Mouse (Mus musculus): ENCODE measurements around the gene Abtb2. TPM values are rescaled to one million over a fixed set of nuclear protein-coding genes. Genes with fewer than 3 reads are reported as not detected.

Gene Abtb2
- polyA plus RNA-seq, 1 experiment from 2014 or later: 15.9 TPM

DNA sequence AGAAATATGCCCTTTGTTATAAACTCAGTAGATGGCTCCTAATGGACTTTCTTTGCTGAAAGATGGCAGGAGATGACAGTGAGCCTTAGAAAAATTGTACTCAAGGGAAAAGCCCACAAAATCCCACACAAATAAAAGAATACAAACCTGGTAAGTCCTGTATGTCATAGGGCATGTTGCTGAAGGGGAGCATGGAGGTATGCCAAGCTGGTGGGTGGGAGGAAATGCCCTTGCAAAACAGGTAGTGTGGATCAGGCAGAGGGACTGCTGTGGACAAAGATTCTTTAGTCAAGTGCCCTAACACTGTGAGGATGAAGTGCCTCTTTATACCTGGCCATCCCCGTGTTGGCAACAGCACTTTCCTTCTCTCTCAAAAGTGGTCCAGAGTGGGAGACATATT, 126.7 kb downstream of the Abtb2 start:
- Histone ChIP-seq H3K4me2 (ENCODE audit: low read depth, low read length, severe bottlenecking) (no peak overlapping the region), H3K4me3 (ENCODE audit: low read depth, low read length) (no peak overlapping the region), H3K9ac (ENCODE audit: low read length) (no peak overlapping the region), H3K27me3 (ENCODE audit: control insufficient read depth, insufficient read depth, low read length) (no peaks in the 10 kb centered on the region), H3K36me3 (ENCODE audit: control insufficient read depth, insufficient read depth, low read length) (no peaks in the 10 kb centered on the region), H3K9me3 (ENCODE audit: control insufficient read depth, low read length) (no peaks in the 10 kb centered on the region), H3K4me1 (replicated peaks; ENCODE audit: control insufficient read depth, insufficient read depth, low read length) (peaks cover 2% of the 10 kb centered on the region; the same call in 1 of the 2 replicates), H3K27ac (ENCODE audit: low read depth, low read length) (no peak overlapping the region)
- DNase-seq (ENCODE audit: low spot score) (no peak), ATAC-seq (replicated peaks; ENCODE audit: low FRiP score) (no peak)
- WGBS: 86% methylated on average over 1 of the region's 1 CpGs

DNA sequence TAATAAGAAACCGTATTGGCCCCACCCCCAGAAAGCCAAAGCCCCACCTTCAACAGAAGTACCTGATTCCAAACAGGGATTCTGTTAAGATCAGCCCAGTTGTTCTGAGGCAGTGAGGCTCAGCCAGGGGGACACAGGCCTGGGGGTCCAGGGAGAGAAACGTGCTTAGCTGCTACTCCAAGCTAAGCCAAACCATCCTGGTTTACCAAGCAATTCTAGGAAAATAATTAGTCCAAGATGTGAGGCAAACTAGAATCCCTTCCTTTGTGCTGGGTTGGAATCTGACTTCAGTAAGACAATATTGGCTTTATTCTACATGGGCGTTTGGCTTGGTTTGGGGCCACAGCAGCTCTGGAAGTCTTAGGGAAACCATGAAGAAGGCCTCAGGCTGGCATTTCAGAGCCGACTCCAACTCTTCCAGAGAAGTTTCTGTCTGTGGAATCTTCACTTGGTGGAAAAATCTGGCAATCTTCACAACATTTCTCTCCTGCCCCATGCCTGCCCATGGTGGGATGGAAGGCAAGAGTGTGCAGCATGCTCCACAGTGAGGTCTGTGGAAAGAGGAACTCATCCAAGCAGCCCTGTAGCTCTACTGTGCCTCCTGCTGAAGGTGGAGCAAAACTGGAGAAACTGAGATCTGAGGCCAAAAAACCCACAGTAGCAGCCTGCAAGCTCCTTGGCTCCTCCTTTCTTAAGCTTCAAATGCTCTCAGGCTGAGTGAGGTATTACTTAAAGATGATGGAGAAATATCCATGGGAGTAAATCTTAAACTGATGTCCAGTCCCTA, 128.9 kb downstream of the Abtb2 start:
- WGBS: 78% methylated on average over 4 of the region's 4 CpGs
- H3K4me1 ChIP-seq (replicated peaks; ENCODE audit: control insufficient read depth, insufficient read depth, low read length): peaks cover 2% of the 10 kb centered on the region; the same call in 1 of the 2 replicates
- ATAC-seq (replicated peaks; ENCODE audit: low FRiP score) (no peak), DNase-seq (ENCODE audit: low spot score) (no peak)
- H3K9ac ChIP-seq (ENCODE audit: low read length): no peak overlapping the region
- H3K27me3 ChIP-seq (ENCODE audit: control insufficient read depth, insufficient read depth, low read length): no peaks in the 10 kb centered on the region
- no peak overlapping the region for H3K4me3 ChIP-seq (ENCODE audit: low read depth, low read length)
- H3K36me3 ChIP-seq (ENCODE audit: control insufficient read depth, insufficient read depth, low read length): no peaks in the 10 kb centered on the region
- no peak overlapping the region for H3K4me2 ChIP-seq (ENCODE audit: low read depth, low read length, severe bottlenecking)
- H3K27ac ChIP-seq (ENCODE audit: low read depth, low read length): no peak overlapping the region
- no peaks in the 10 kb centered on the region for H3K9me3 ChIP-seq (ENCODE audit: control insufficient read depth, low read length)

DNA sequence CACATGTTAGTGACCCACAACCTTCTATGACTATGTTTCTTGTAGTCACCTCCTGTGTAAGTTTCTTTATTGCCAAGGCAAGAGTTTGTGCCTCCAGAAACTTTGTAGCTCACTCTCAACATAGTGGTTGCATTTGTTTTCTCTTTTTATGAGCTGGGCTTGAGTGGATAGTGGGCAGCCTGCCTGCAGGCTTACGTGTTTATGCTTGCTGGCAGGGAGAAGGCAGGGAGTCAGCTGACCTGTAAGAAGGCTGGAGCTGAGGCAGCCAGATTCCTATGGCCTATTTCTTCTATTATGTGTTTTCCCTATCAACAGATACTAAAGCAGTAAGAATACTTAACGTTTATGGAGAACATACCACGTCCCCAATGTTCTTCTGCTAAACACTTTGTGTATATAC, 130.1 kb downstream of the Abtb2 start:
- H3K9me3 ChIP-seq (ENCODE audit: control insufficient read depth, low read length): no peaks in the 10 kb centered on the region
- H3K4me2 ChIP-seq (ENCODE audit: low read depth, low read length, severe bottlenecking): no peak overlapping the region
- H3K9ac ChIP-seq (ENCODE audit: low read length): no peak overlapping the region
- ATAC-seq (replicated peaks; ENCODE audit: low FRiP score): no peak
- H3K4me3 ChIP-seq (ENCODE audit: low read depth, low read length): no peak overlapping the region
- H3K36me3 ChIP-seq (ENCODE audit: control insufficient read depth, insufficient read depth, low read length): no peaks in the 10 kb centered on the region
- WGBS: 86% methylated on average over 3 of the region's 3 CpGs
- H3K27ac ChIP-seq (ENCODE audit: low read depth, low read length): no peak overlapping the region
- no peak for DNase-seq (ENCODE audit: low spot score)
- H3K4me1 ChIP-seq (replicated peaks; ENCODE audit: control insufficient read depth, insufficient read depth, low read length): no peaks in the 10 kb centered on the region
- H3K27me3 ChIP-seq (ENCODE audit: control insufficient read depth, insufficient read depth, low read length): no peaks in the 10 kb centered on the region

DNA sequence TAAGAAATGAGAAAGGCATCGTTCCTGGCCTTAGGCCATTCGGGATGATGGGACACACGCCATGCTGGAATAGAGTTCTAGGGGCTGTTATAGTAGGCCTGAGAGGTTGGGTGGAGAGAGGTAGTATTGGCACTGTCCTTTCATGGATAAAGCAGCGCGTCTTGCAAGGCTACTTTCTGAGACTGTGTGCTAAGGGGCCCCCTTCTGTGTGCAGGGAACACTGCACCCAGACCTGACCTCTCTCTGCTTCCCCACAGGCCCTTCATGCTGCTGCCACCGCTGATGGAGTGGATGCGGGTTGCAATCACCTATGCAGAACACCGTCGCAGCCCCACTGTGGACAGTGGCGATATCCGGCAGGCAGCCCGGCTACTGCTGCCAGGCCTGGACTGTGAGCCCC, 134.4 kb downstream of the Abtb2 start:
- no peaks in the 10 kb centered on the region for H3K4me1 ChIP-seq (replicated peaks; ENCODE audit: control insufficient read depth, insufficient read depth, low read length)
- H3K4me2 ChIP-seq (ENCODE audit: low read depth, low read length, severe bottlenecking): no peak overlapping the region
- 78% methylated on average over 12 of the region's 12 CpGs for WGBS
- DNase-seq (ENCODE audit: low spot score) (no peak), ATAC-seq (replicated peaks; ENCODE audit: low FRiP score) (peak; percentile 51; the same call in 1 of the 2 replicates)
- no peak overlapping the region for H3K4me3 ChIP-seq (ENCODE audit: low read depth, low read length)
- H3K9ac ChIP-seq (ENCODE audit: low read length): no peak overlapping the region
- no peaks in the 10 kb centered on the region for H3K36me3 ChIP-seq (ENCODE audit: control insufficient read depth, insufficient read depth, low read length)
- H3K27me3 ChIP-seq (ENCODE audit: control insufficient read depth, insufficient read depth, low read length): no peaks in the 10 kb centered on the region
- no peaks in the 10 kb centered on the region for H3K9me3 ChIP-seq (ENCODE audit: control insufficient read depth, low read length)
- no peak overlapping the region for H3K27ac ChIP-seq (ENCODE audit: low read depth, low read length)

DNA sequence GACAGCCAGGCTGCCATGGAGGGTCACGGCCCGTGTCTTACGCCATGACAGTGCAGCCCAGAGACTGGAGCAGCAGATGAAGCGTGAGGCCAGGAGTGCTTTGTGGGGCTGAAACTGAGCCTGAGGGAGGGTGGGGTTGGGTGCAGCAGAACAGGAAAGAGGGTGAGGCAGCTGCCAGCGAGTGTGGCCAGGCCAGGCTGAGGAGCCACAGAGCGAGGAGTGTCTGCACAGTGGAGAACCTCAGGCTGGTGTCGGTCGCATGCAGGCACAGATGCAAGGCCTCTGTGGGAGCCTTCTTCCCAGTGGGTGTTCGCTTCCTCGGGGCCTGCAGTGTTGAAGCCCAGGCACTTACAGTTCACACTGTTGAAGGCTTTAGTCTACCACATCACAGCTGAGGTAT, 137.2 kb downstream of the Abtb2 start:
- WGBS: 90% methylated on average over 10 of the region's 10 CpGs
- Histone ChIP-seq H3K4me2 (ENCODE audit: low read depth, low read length, severe bottlenecking) (no peak overlapping the region), H3K4me3 (ENCODE audit: low read depth, low read length) (no peak overlapping the region), H3K4me1 (replicated peaks; ENCODE audit: control insufficient read depth, insufficient read depth, low read length) (no peaks in the 10 kb centered on the region; the same call in 1 of the 2 replicates), H3K9ac (ENCODE audit: low read length) (no peak overlapping the region), H3K27me3 (ENCODE audit: control insufficient read depth, insufficient read depth, low read length) (no peaks in the 10 kb centered on the region), H3K9me3 (ENCODE audit: control insufficient read depth, low read length) (no peaks in the 10 kb centered on the region), H3K27ac (ENCODE audit: low read depth, low read length) (no peak overlapping the region), H3K36me3 (ENCODE audit: control insufficient read depth, insufficient read depth, low read length) (no peaks in the 10 kb centered on the region)
- ATAC-seq (replicated peaks; ENCODE audit: low FRiP score): no peak
- DNase-seq (ENCODE audit: low spot score): no peak

DNA sequence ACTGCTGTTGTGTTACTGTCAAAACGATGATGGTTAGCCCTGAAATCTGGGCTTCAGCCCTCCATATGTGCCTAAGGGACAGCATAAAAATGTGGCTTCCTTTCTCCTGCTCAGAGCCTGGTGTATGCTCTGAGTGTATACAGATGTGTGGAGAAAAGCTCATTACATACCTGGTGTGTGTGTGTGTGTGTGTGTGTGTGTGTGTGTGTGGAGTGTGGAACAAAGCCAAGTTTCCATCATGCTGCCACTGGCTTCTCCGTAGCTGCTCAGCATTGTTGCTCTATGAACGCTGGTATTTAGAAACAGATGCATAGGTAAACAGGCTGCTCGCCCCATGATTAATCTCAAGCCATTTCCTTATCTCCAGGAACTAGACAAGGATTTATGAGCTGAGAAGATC, 137.8 kb downstream of the Abtb2 start:
- Histone ChIP-seq H3K27me3 (ENCODE audit: control insufficient read depth, insufficient read depth, low read length) (no peaks in the 10 kb centered on the region), H3K36me3 (ENCODE audit: control insufficient read depth, insufficient read depth, low read length) (no peaks in the 10 kb centered on the region), H3K4me2 (ENCODE audit: low read depth, low read length, severe bottlenecking) (no peak overlapping the region), H3K9ac (ENCODE audit: low read length) (no peak overlapping the region), H3K9me3 (ENCODE audit: control insufficient read depth, low read length) (no peaks in the 10 kb centered on the region), H3K4me1 (replicated peaks; ENCODE audit: control insufficient read depth, insufficient read depth, low read length) (no peaks in the 10 kb centered on the region; the same call in 1 of the 2 replicates), H3K4me3 (ENCODE audit: low read depth, low read length) (no peak overlapping the region), H3K27ac (ENCODE audit: low read depth, low read length) (no peak overlapping the region)
- 92% methylated on average over 4 of the region's 4 CpGs for WGBS
- DNase-seq (ENCODE audit: low spot score): no peak
- no peak for ATAC-seq (replicated peaks; ENCODE audit: low FRiP score)

DNA sequence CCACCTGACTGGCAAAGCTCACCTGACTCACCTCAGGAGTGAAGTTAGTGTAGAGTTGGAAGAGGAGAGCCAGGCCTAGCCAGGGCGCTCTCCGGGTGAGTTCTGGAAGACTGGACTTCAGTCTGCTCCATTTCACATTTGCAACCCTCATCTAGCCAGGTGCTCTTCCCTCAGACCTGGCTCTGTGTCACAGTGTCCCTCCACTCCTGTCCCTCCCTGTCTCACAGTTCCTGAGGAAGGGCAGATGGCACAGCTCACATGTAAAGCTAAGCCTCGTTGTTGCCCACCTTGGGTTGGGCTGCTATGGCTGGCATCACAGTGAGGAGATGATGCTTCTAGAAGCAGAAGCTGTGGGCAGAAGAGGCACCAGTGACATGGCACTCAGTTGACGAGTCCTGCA, 139.7 kb downstream of the Abtb2 start:
- no peaks in the 10 kb centered on the region for H3K27me3 ChIP-seq (ENCODE audit: control insufficient read depth, insufficient read depth, low read length)
- ATAC-seq (replicated peaks; ENCODE audit: low FRiP score) (no peak), DNase-seq (ENCODE audit: low spot score) (no peak)
- H3K9me3 ChIP-seq (ENCODE audit: control insufficient read depth, low read length): no peaks in the 10 kb centered on the region
- H3K4me3 ChIP-seq (ENCODE audit: low read depth, low read length): no peak overlapping the region
- H3K4me1 ChIP-seq (replicated peaks; ENCODE audit: control insufficient read depth, insufficient read depth, low read length): no peaks in the 10 kb centered on the region; the same call in 1 of the 2 replicates
- H3K36me3 ChIP-seq (ENCODE audit: control insufficient read depth, insufficient read depth, low read length): no peaks in the 10 kb centered on the region; the same call in 1 of the 2 replicates
- 91% methylated on average over 4 of the region's 4 CpGs for WGBS
- H3K9ac ChIP-seq (ENCODE audit: low read length): no peak overlapping the region
- no peak overlapping the region for H3K27ac ChIP-seq (ENCODE audit: low read depth, low read length)
- H3K4me2 ChIP-seq (ENCODE audit: low read depth, low read length, severe bottlenecking): no peak overlapping the region

DNA sequence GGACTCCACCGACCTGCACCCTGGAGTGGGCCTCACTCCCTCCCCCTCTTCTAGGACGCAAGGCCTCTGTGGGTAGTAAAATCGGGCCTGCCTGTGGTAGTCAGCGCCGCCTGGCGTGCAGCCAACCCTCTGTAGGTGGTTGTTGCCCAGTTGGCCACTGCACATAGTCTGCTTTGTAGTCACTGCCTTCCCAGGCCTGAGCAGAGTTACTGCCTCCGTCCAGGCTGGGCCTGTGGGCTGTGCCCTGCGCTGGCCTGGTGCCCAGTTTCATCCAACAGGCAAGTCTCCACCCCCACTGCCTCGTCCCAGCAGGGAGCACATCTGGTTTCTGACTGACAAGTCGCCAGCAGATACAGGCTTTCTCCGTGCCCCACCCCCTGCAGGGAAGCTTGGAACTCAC, 140.1 kb downstream of the Abtb2 start:
- DNase-seq (ENCODE audit: low spot score): no peak
- Histone ChIP-seq H3K27me3 (ENCODE audit: control insufficient read depth, insufficient read depth, low read length) (no peaks in the 10 kb centered on the region), H3K4me3 (ENCODE audit: low read depth, low read length) (no peak overlapping the region), H3K9me3 (ENCODE audit: control insufficient read depth, low read length) (no peaks in the 10 kb centered on the region), H3K27ac (ENCODE audit: low read depth, low read length) (no peak overlapping the region), H3K36me3 (ENCODE audit: control insufficient read depth, insufficient read depth, low read length) (no peaks in the 10 kb centered on the region; the same call in 1 of the 2 replicates), H3K4me1 (replicated peaks; ENCODE audit: control insufficient read depth, insufficient read depth, low read length) (no peaks in the 10 kb centered on the region; the same call in 1 of the 2 replicates), H3K9ac (ENCODE audit: low read length) (no peak overlapping the region), H3K4me2 (ENCODE audit: low read depth, low read length, severe bottlenecking) (no peak overlapping the region)
- ATAC-seq (replicated peaks; ENCODE audit: low FRiP score): peak; percentile 63
- 63% methylated on average over 11 of the region's 11 CpGs for WGBS

Measured in forebrain, embryonic 11.5 days (tissue).